Mouse (Mus musculus) layer of hippocampus, adult 2 months (tissue): Measurements from ENCODE around the gene Mum1. TPM values are rescaled to one million over a fixed set of nuclear protein-coding genes. Genes with fewer than 3 reads are reported as not detected.
"Not testable (repeated sequence)": the region's sequence is repeated elsewhere in the genome, so short reads cannot be mapped to it uniquely, and the experiment has no call there.

Experiments
- DNase-seq, 2 experiments: peaks; one replicate each; pipeline ENCODE4 v3.0.0; 2022; ENCODE audit warnings: low spot score in 2 of 2
- H3K27ac ChIP-seq: fragments of 200-600 bp; 2 replicates; pipeline ENCODE4 v1.8.1; 2022
- H3K4me3 ChIP-seq: fragments of 200-600 bp; 2 replicates; pipeline ENCODE4 v1.8.1; 2022; ENCODE audit warnings: mild to moderate bottlenecking
- CTCF ChIP-seq: fragments of 200-600 bp; conservative IDR thresholded peaks from 2 replicates; pipeline ENCODE4 v1.8.1; 2022; ENCODE audit warnings: antibody characterized with exemption, mild to moderate bottlenecking, moderate library complexity
- total RNA-seq, 2 experiments: library from RNA; stranded (reverse); gene quantifications; 2 replicates each; pipeline ENCODE4 v1.2.3; 2021

The Mum1 gene
- total RNA-seq, 2 experiments from 2014 or later, result 41.4 to 49.6 TPM

DNA sequence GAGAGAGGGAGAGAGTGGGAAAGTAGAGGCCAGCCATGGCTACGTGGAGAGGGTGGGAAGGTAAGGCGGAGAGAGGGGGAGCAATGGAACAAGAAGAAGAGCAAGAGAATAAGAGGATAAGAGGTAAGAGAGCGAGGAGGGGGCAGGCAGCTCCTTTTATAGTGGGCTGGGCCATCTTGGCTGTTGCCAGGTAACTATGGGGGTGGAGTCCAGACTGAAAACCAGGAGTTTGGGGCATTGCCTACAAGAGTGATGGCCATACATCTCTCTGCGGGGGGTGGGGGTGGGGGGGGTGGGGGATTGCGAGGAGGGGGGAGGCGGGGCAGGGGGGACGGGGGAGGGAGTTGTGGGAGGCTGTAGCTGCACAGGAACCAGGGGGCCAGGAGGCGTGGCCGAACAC, 5.6 kb upstream of the Mum1 start:
- Histone ChIP-seq H3K27ac (no peak overlapping the region), H3K4me3 (no peak overlapping the region)
- no peak for DNase-seq
- no peak for TF ChIP-seq CTCF

DNA sequence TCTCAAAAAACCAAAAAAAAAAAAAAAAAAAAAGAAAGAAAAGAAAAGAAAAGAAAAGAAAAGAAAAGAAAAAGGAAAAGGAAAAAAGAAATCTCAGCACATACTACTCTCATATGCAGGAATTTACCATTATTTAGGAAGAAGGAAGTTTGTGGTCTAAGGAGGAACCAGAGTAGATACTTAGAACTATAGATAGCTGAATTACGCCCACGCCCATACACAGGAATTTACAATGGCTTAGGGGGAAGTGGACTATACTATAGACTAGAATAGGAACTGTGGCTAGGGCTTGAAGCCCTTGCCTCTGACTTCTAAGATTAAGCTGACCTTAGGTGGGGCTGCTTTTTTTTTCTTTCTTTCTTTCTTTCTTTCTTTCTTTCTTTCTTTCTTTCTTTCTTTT, 3.1 kb upstream of the Mum1 start:
- DNase-seq, H3K4me3 ChIP-seq, H3K27ac ChIP-seq: not testable (repeated sequence)

- Histone ChIP-seq H3K4me3 (peak overlapping the region; percentile 53), H3K27ac (peak overlapping the region; percentile 89)
- DNase-seq, result no peak
- no peak for TF ChIP-seq CTCF
Observed at GRCm38 (mm10) chr10:80226071-80226415, 191 bp upstream of the Mum1 start.

DNA sequence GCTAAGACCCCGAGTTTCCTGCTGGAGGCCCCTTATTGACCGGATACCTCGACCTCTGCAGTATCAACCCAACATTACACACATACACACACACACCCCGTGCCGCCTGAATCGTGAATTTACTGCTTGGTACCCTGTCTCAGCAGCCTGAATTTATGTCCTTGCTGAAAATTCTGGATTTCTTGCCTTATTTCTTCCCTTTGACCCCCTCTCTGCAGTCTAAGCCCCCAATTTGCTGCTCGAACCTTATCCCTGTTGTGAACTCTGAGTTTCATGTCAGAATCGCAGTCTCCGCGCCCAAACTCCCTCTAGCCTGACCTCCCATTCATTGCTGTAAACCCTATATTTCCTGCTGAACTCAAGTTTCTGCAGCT, 919 bp downstream of the Mum1 start:
- Histone ChIP-seq H3K27ac (peak overlapping the region; percentile 98), H3K4me3 (peak overlapping the region; percentile 79)
- no peak for TF ChIP-seq CTCF
- no peak for DNase-seq

DNA sequence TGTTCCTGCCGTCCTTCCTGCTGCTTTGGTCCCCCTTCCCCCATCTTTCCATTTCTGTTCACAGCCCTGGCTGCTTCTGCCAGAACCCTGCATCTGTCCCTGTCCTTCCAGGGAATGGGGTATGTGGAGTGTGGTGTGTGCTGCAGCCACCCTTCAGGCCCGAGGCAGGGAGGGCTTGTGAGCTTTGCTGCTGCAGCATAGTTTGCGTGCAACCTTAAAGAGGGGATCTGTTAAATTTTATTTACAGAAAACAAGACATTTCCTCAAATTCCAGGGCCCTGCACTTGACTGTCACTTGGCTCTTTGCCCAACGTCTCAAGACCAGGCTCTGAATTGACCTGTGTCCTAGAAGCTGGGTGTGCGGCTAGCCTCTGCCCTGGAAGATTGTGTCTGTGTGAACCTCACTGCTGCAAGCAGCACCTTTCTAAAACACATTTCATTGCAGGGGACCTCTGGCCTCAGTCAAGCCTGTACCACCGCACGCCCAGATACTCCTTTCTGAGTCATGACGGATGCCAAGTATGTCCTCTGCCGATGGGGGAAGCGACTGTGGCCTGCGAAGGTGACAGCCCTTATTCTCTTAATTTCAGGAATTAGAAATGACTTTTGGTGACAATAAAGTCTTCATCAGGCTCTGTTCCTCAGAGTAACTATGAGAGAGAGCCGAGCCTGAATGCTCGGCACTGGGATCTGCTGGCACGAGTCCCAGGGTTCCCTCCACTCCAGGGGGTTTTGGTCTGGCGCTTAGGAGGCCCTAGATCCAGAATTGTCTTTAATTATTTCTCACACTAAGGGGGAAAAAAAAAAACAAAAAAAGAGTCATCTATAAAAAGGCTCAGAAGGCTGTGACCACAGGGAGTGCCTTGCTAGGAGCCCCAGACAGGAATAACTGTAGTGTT, 1.9 kb downstream of the Mum1 start:
- H3K27ac ChIP-seq, result peak overlapping the region; percentile 98

DNA sequence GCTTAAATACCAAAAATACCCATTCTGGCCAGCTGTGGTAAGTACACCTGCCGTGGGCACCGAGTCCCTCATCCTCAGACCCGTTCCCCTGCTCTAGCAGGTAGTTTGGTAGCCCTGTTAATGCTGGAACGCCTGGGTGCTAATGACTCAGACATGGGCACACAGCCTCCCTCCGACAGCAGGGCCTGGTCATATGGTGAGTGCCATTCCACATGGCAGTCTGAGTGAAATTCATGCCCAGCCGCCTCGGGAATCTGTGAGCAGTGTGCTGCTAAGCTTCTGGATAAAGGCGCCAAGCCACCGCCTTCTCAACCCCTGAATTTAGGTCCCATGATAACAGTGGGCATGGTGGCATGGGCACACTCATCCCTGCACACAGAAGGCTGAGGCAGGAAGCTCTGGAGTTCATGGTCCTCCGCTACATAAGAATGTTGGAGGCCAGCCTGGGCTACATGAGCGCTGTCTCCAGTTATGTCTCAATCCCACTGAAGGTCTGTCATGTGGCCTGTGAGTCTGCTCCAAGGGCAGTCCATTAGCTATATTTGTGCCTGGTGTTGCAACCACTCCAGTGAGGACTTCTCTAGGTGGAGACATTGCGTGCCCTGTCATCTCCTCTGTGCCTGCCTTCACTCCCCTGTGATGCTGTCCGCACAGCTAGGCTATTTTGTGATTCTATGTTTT, 10.1 kb downstream of the Mum1 start:
- no peak for DNase-seq
- TF ChIP-seq CTCF, result no peak
- H3K4me3 ChIP-seq, result no peak overlapping the region
- peak overlapping the region; percentile 1; the same call in 1 of the 2 replicates for H3K27ac ChIP-seq

More for the DNA sequence above, 1.9 kb downstream of the Mum1 start:
- peak overlapping the region; percentile 79 for H3K4me3 ChIP-seq
- TF ChIP-seq CTCF, result no peak
- DNase-seq, result no peak

DNA sequence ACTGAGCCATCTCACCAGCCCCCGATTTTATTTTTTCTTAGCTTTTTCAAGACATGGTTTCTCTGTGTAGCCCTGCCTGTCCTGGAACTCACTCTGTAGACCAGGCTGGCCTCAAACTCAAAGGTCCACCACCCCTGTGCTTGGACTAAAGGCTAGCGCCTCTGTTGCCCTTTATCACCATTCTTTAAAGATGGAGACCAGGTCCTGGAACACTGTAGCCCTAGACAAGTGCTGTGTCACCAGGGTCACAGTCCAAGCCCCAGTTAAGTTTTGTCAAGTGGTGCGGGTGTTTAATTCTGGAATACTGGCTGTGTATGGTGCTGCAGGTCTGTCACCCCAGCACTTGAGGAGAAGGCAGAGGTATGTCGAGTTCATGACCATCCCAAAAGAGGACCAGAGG, 10.8 kb downstream of the Mum1 start:
- Histone ChIP-seq H3K4me3 (no peak overlapping the region), H3K27ac (no peak overlapping the region)
- DNase-seq, result no peak
- no peak for TF ChIP-seq CTCF

GRCm38 (mm10) chr10:80238306-80238705, 12.1 kb downstream of the Mum1 start:
- no peak for TF ChIP-seq CTCF

GRCm38 (mm10) chr10:80239791-80240190, 13.6 kb downstream of the Mum1 start:
- no peak overlapping the region for H3K27ac ChIP-seq
- no peak for DNase-seq
- no peak overlapping the region for H3K4me3 ChIP-seq
- TF ChIP-seq CTCF, result no peak

More at GRCm38 (mm10) chr10:80238306-80238705, 12.1 kb downstream of the Mum1 start:
- Histone ChIP-seq H3K4me3 (no peak overlapping the region), H3K27ac (no peak overlapping the region)
- DNase-seq, result no peak

DNA sequence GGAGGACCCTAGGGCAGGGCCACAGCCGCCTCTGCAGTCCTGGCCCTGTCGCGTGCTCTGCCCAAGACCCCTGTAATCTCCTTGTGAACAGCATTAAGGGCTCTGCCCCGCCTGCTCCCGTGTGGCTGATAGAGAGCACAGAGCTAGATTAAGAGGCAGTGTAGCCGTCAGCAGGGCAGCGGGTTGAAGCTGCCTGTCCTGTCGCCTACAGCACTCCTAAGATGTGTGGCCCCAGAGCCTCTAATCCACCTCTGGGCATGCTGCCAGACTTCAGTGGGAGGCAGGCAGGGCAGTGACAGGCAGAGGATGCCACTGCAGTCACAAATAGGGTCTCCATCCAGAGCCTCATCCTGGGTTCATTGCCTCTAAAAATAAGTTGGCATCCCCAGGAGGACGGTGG, 15.9 kb downstream of the Mum1 start:
- no peak for TF ChIP-seq CTCF
- Histone ChIP-seq H3K4me3 (no peak overlapping the region), H3K27ac (peak overlapping the region; percentile 7; the same call in 1 of the 2 replicates)
- no peak for DNase-seq

DNA sequence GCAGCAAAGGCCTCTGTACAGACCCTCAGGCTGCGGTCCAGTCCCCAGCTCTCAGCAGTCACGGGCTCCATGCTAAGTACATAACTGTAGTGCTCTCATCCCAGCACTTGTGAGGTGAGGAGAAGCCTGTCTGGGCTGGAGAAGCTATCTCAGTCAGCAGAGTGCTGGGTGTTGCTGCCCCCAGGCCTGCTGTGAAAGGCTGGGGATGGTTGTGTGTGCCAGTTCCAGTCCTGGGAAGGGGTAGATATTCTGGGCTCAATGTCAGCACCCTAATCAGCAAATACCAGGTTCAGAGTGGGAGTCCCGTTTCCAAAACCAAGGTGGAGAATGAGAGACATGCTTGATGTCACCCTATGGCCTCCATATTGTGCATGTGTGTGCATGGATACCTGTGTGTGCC, 16.4 kb downstream of the Mum1 start:
- no peak for DNase-seq
- H3K27ac ChIP-seq, result no peak overlapping the region; the same call in 1 of the 2 replicates
- no peak for TF ChIP-seq CTCF
- H3K4me3 ChIP-seq, result no peak overlapping the region

DNA sequence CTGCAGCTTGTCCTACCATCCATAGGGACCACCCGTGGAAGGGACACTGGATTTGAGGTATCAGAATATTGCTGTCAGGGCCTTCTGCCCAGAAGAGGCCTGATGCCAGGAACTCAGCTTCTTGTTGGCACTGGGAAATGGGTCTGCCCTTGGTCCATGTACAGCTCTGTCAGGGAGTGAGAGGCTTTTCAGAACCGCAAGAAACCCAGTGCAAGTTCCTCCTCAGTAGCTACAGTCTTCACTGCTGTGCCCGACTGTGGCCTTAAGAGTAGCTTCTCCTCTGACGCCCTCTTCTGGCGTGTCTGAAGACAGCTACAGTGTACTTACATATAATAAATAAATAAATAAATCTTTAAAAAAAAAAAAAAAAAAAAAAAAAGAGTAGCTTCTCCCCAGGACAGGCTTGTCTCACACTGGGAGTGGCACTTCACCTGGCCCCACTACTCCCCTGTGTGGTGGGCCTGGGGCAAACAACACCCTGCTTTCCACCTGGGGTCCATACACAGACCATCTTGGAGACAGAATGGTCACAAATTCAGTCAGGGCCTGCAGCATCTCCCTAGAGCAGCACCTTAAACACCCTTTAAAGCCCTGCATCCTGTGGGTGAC, 18.7 kb downstream of the Mum1 start:
- H3K27ac ChIP-seq, result no peak overlapping the region
- peak; percentile 67 for TF ChIP-seq CTCF
- no peak for DNase-seq

GRCm38 (mm10) chr10:80245600-80245999, 19.4 kb downstream of the Mum1 start:
- Histone ChIP-seq H3K27ac (no peak overlapping the region), H3K4me3 (no peak overlapping the region)
- TF ChIP-seq CTCF, result peak; percentile 96
- peak; percentile 80 to 89 for DNase-seq

More for the DNA sequence above, 18.7 kb downstream of the Mum1 start:
- no peak overlapping the region for H3K4me3 ChIP-seq
